Mouse (Mus musculus): ENCODE measurements around the gene Tspan15. TPM values are rescaled to one million over a fixed set of nuclear protein-coding genes. Genes with fewer than 3 reads are reported as not detected.

Gene Tspan15
- polyA plus RNA-seq, 1 experiment from 2014 or later = 14.6 TPM

DNA sequence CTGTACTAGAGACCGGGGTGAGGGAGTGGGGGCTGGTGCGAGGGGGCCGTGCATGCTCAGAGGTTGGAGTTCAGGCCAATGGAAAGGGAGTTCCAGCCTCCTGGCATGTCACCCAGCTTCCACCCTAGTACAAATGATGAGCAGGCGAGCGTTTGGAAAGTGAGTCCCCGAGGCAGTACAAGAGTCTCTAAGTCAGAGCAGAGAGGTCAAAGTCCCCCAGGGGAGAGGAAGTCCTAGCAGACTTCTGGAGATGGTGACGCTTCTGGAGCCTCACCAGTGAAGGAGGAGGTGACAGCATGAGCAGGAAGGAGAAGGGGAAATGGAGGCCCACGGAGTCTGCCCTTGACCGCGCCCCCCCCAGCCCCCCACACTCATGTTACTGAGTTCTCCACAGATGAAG lies 68.6 kb downstream of the Tspan15 start:
- H3K9me3 ChIP-seq (ENCODE audit: control insufficient read depth, low read length) = 0 out of 2 replicates have a peak, but pooled peaks cover 5% of the 10 kb centered on the region
- H3K4me1 ChIP-seq (replicated peaks; ENCODE audit: control insufficient read depth, insufficient read depth, low read length) = no peaks in the 10 kb centered on the region
- DNase-seq (ENCODE audit: low spot score) (no peak), ATAC-seq (ENCODE audit: low FRiP score) (no peak)
- 0 out of 2 replicates have a peak, but pooled peaks cover 5% of the 10 kb centered on the region for H3K27me3 ChIP-seq (ENCODE audit: control insufficient read depth, insufficient read depth, low read length)
- H3K9ac ChIP-seq = no peak overlapping the region
- H3K27ac ChIP-seq = no peak overlapping the region
- H3K36me3 ChIP-seq (replicated peaks; ENCODE audit: control insufficient read depth, insufficient read depth) = no peaks in the 10 kb centered on the region
- 37% methylated on average over 10 of the region's 10 CpGs for WGBS
- no peak overlapping the region for H3K4me3 ChIP-seq (replicated peaks; ENCODE audit: low read length)
- H3K4me2 ChIP-seq (replicated peaks) = no peak overlapping the region

DNA sequence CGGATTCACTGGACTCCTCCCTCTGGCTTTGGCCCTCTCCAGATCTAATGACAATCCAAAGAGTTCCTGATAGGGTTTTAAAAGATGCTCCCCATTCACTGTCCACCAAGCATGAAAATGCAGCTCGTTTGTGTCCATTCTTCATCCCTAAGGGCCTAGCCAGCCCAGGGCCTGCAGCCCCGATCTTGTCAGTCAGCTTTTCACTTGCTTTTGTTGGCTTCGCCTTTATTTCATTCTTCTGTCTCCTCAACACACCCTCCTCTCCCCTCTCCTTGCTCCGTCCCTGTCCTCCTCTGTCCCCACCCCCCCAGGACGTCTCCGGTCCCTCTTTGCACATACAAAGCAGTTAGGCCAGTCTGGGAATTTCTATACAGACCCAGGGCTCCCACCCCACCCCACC lies 81.1 kb downstream of the Tspan15 start:
- Histone ChIP-seq H3K27ac (no peak overlapping the region), H3K36me3 (replicated peaks; ENCODE audit: control insufficient read depth, insufficient read depth) (no peaks in the 10 kb centered on the region), H3K9me3 (ENCODE audit: control insufficient read depth, low read length) (peaks cover 6% of the 10 kb centered on the region), H3K27me3 (ENCODE audit: control insufficient read depth, insufficient read depth, low read length) (peaks cover 49% of the 10 kb centered on the region), H3K9ac (no peak overlapping the region), H3K4me2 (replicated peaks) (no peak overlapping the region), H3K4me1 (replicated peaks; ENCODE audit: control insufficient read depth, insufficient read depth, low read length) (no peaks in the 10 kb centered on the region), H3K4me3 (replicated peaks; ENCODE audit: low read length) (no peak overlapping the region)
- no peak for DNase-seq (ENCODE audit: low spot score)
- WGBS = 17% methylated on average over 7 of the region's 7 CpGs
- no peak for ATAC-seq (ENCODE audit: low FRiP score)

DNA sequence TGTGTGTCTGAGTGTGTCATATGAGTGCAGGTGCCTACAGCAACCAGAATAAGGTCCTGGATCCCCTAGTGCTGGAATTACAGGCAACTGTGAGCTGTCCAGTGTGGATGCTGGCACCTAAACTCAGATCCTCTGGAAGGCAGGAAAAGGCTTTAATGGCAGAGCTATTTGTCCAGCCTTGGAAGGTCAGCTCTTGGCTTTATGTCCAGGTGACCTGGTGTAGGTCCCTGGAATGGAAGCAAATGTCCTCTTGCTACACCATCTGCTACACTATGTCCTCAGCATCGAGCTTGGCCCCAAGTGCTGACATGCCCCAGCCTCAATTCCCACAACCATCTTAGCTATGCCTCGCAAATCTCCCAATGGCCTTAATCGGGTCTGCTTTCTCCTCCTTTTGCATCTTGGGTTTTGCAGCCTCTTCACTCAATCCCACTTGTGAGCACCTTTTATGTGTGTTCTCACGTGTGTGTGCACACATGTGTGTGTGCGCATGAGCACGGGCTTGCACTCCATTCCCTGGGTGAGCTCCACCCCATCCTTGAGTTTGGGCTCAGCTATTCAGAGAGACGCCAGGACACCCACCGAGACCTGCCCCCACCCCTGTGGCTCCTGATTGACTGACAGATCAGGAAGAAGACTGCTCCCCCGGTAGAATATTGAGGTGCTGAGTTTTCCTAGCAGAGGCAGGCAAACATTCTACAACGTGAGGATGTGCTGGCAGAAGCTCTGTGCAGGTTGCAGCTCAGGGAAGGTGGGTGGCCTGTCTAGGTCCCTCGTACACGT lies 83.4 kb downstream of the Tspan15 start:
- no peaks in the 10 kb centered on the region for H3K36me3 ChIP-seq (replicated peaks; ENCODE audit: control insufficient read depth, insufficient read depth)
- peaks cover 54% of the 10 kb centered on the region for H3K27me3 ChIP-seq (ENCODE audit: control insufficient read depth, insufficient read depth, low read length)
- WGBS = 44% methylated on average over 12 of the region's 12 CpGs
- no peak overlapping the region for H3K4me2 ChIP-seq (replicated peaks)
- no peaks in the 10 kb centered on the region for H3K4me1 ChIP-seq (replicated peaks; ENCODE audit: control insufficient read depth, insufficient read depth, low read length)
- H3K27ac ChIP-seq = no peak overlapping the region
- no peak overlapping the region for H3K4me3 ChIP-seq (replicated peaks; ENCODE audit: low read length)
- no peak overlapping the region for H3K9ac ChIP-seq
- H3K9me3 ChIP-seq (ENCODE audit: control insufficient read depth, low read length) = no peaks in the 10 kb centered on the region
- DNase-seq (ENCODE audit: low spot score) (no peak), ATAC-seq (ENCODE audit: low FRiP score) (no peak)

DNA sequence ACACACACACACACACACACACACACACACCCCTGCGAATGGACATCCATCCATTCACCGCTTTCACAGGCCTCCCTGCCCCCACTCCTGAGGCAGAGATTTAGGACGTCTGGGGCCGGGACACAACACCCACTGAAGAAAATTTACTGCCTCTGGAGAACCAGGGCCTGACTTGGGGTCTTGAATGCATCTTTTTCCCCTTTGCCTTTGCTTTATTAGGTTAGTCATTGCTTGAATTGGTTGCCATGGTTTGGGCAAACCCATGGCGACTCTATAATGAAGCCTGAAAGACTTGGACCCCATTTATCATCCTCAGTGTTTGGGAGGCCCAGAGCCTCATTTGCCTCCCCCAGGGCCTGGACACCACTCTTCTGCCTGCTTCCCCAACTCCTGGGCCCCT lies 85.1 kb downstream of the Tspan15 start:
- no peak overlapping the region for H3K27ac ChIP-seq
- no peak for DNase-seq (ENCODE audit: low spot score)
- no peak overlapping the region for H3K9ac ChIP-seq
- no peak overlapping the region for H3K4me3 ChIP-seq (replicated peaks; ENCODE audit: low read length)
- no peaks in the 10 kb centered on the region for H3K36me3 ChIP-seq (replicated peaks; ENCODE audit: control insufficient read depth, insufficient read depth)
- no peak for ATAC-seq (ENCODE audit: low FRiP score)
- H3K4me1 ChIP-seq (replicated peaks; ENCODE audit: control insufficient read depth, insufficient read depth, low read length) = no peaks in the 10 kb centered on the region
- H3K4me2 ChIP-seq (replicated peaks) = no peak overlapping the region
- H3K27me3 ChIP-seq (ENCODE audit: control insufficient read depth, insufficient read depth, low read length) = peaks cover 45% of the 10 kb centered on the region
- no peaks in the 10 kb centered on the region for H3K9me3 ChIP-seq (ENCODE audit: control insufficient read depth, low read length)
- 19% methylated on average over 5 of the region's 5 CpGs for WGBS

DNA sequence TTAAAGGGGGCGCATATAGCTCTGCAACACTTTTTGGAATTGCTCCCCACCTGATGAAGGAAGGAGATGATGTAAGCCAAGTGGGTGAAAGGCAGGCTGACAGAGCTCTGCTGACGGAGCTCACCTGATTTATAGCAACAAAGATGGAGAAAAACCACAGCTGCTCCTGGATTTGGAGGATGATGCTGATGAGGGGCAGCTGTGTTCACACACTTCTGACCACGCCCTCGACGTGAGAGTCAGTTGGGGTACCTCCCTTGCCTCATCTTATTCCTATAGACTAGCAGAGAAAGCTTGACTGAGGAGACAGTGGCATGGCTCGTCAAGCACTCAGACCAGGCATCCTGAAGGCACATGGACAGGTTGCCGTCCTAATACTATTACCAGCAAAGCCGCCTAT lies 87.2 kb downstream of the Tspan15 start, which contains the start of gene Fam241b:
TSS of gene Fam241b (minus strand) at position 101 of the 400 bp plus-strand sequence.
- Histone ChIP-seq H3K4me3 (replicated peaks; ENCODE audit: low read length) (no peak within 1 kb of the TSS), H3K4me1 (replicated peaks; ENCODE audit: control insufficient read depth, insufficient read depth, low read length) (no peaks in the 10 kb centered on the region), H3K36me3 (replicated peaks; ENCODE audit: control insufficient read depth, insufficient read depth) (no peaks in the 10 kb centered on the region), H3K27ac (no peak within 1 kb of the TSS), H3K27me3 (ENCODE audit: control insufficient read depth, insufficient read depth, low read length) (peaks cover 38% of the 10 kb centered on the region), H3K9me3 (ENCODE audit: control insufficient read depth, low read length) (no peaks in the 10 kb centered on the region), H3K4me2 (replicated peaks) (no peak within 1 kb of the TSS), H3K9ac (no peak within 1 kb of the TSS)
- DNase-seq (ENCODE audit: low spot score) = no peak
- ATAC-seq (ENCODE audit: low FRiP score) = no peak
- 68% methylated on average over 8 of the region's 8 CpGs for WGBS

DNA sequence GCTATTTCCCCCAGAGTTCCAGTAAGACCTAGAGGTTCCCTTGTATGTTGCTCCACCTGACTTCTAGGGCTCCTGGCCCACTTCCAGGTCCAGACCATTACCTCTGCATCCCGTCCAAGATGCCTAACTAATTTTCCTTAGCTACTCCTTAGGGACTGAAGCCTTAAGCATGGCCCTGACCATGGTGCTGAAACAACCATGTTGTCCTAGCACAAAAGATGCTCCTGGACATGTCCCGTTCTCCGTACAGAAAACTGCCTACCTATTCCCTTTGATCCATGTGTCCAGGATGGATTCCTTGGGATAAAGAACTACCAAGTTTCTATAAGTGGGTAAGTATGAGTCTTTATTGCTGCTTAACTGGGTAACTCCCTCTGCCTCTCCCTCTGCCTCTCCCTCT lies 93.0 kb downstream of the Tspan15 start:
- Histone ChIP-seq H3K4me2 (replicated peaks) (no peak overlapping the region), H3K27ac (no peak overlapping the region), H3K4me1 (replicated peaks; ENCODE audit: control insufficient read depth, insufficient read depth, low read length) (0 out of 2 replicates have a peak, but pooled peaks cover 2% of the 10 kb centered on the region), H3K4me3 (replicated peaks; ENCODE audit: low read length) (no peak overlapping the region), H3K36me3 (replicated peaks; ENCODE audit: control insufficient read depth, insufficient read depth) (no peaks in the 10 kb centered on the region), H3K9me3 (ENCODE audit: control insufficient read depth, low read length) (no peaks in the 10 kb centered on the region), H3K9ac (no peak overlapping the region), H3K27me3 (ENCODE audit: control insufficient read depth, insufficient read depth, low read length) (peaks cover 75% of the 10 kb centered on the region)
- WGBS = 32% methylated on average over 3 of the region's 3 CpGs
- ATAC-seq (ENCODE audit: low FRiP score) (no peak), DNase-seq (ENCODE audit: low spot score) (no peak)

DNA sequence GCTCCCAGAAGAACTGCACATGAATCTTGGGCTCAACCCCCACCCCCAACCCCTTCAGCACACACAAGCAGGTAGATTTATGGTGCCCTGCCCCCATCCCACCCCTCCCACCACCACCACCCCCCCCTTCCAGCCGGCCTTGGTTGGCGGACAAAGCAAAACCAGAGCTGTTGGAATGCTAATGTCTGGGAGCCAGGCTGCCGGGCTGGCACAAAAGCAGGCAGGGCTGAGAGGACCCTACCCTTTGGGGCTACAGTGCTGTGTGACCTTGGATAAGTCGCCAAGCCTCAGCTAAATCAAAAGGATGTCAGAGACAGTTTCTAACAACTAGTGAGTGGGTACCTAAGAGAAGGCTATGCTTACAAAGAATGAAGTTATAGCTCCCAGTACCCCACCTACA lies 93.9 kb downstream of the Tspan15 start:
- Histone ChIP-seq H3K4me2 (replicated peaks) (no peak overlapping the region), H3K27ac (no peak overlapping the region), H3K4me1 (replicated peaks; ENCODE audit: control insufficient read depth, insufficient read depth, low read length) (peaks cover 6% of the 10 kb centered on the region; the same call in 1 of the 2 replicates), H3K36me3 (replicated peaks; ENCODE audit: control insufficient read depth, insufficient read depth) (no peaks in the 10 kb centered on the region), H3K4me3 (replicated peaks; ENCODE audit: low read length) (no peak overlapping the region), H3K9ac (no peak overlapping the region), H3K27me3 (ENCODE audit: control insufficient read depth, insufficient read depth, low read length) (peaks cover 84% of the 10 kb centered on the region), H3K9me3 (ENCODE audit: control insufficient read depth, low read length) (no peaks in the 10 kb centered on the region)
- WGBS = 4% methylated on average over 4 of the region's 4 CpGs
- no peak for ATAC-seq (ENCODE audit: low FRiP score)
- DNase-seq (ENCODE audit: low spot score) = no peak

DNA sequence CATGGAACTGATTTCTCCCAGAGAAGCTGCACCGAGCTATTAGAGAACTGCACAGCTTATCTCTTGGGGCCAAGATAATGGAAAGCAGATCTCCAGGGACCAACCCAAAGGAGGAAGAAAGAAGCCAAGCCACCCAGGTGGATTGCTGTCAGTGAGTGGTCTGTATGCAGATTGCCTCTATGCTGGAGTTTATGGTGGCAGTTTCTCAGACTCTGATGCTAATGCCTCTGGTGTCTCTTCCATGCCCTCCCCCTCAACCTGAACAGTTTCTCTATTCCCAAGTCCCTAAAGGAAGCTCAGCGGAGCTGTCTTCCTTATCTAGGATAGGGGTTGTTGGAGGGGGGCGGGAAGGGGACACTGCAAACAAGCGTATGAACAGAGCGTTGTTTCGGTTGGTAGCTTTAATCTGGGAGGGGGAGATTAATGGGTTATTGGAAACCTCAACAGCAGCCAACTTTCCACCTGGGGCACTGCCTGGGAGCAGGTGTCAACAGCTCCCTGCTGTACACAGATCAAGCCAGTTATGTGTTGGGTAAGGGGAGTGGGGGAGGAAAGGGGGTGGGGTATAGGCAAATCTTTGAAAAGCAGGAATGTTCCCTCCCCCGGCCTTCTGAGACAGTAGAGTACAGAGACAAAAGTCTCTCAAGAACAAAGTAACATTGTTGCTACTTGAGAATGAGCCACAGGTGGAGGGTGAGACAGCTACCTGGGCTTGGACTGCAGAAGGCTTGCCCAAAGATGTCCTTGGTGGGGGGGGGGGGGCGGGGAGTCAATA lies 95.2 kb downstream of the Tspan15 start:
- DNase-seq (ENCODE audit: low spot score) (no peak), ATAC-seq (ENCODE audit: low FRiP score) (no peak)
- H3K4me2 ChIP-seq (replicated peaks) = no peak overlapping the region
- H3K4me3 ChIP-seq (replicated peaks; ENCODE audit: low read length) = no peak overlapping the region
- no peak overlapping the region for H3K27ac ChIP-seq
- H3K9ac ChIP-seq = no peak overlapping the region
- 8% methylated on average over 8 of the region's 8 CpGs for WGBS
- no peaks in the 10 kb centered on the region for H3K9me3 ChIP-seq (ENCODE audit: control insufficient read depth, low read length)
- peaks cover 6% of the 10 kb centered on the region; the same call in 1 of the 2 replicates for H3K4me1 ChIP-seq (replicated peaks; ENCODE audit: control insufficient read depth, insufficient read depth, low read length)
- peaks cover 91% of the 10 kb centered on the region for H3K27me3 ChIP-seq (ENCODE audit: control insufficient read depth, insufficient read depth, low read length)
- H3K36me3 ChIP-seq (replicated peaks; ENCODE audit: control insufficient read depth, insufficient read depth) = no peaks in the 10 kb centered on the region
